Mouse (Mus musculus) midbrain, postnatal 0 days (tissue): ENCODE data around the gene Anapc15-ps. TPM values are rescaled to one million over a fixed set of nuclear protein-coding genes. Genes with fewer than 3 reads are reported as not detected.
"Not testable (repeated sequence)": the region's sequence is repeated elsewhere in the genome, so short reads cannot be mapped to it uniquely, and the experiment has no call there.

ENCODE experiments used
- ATAC-seq: fragments of 200-750 bp; cut with Nextera tagmentation; 2 replicates; pipeline ENCODE4 v1.8.0; 2017; ENCODE audit warnings: moderate number of reproducible peaks, mild to moderate bottlenecking, moderate TSS enrichment, moderate library complexity; ENCODE audit not compliant: low FRiP score
- DNase-seq: peaks from one replicate; pipeline ENCODE4 v3.0.0-alpha.2; 2015; ENCODE audit warnings: low spot score
- H3K27ac ChIP-seq: fragments of 300-500 bp; sonication (generic); 2 replicates; pipeline ENCODE4 v1.5.1; 2014; ENCODE audit warnings: low read depth, mild to moderate bottlenecking, low read length, mixed read lengths
- H3K27me3 ChIP-seq: fragments of 300-500 bp; sonication (generic); 2 replicates; pipeline ENCODE4 v1.6.1; 2014; ENCODE audit warnings: low read length, control low read depth, mixed read lengths; ENCODE audit not compliant: insufficient read depth
- H3K36me3 ChIP-seq: fragments of 300-500 bp; sonication (generic); 2 replicates; pipeline ENCODE4 v1.6.1; 2014; ENCODE audit warnings: low read length, control low read depth, mixed read lengths; ENCODE audit not compliant: insufficient read depth
- H3K4me1 ChIP-seq: fragments of 300-500 bp; sonication (generic); 2 replicates; pipeline ENCODE4 v1.6.1; 2014; ENCODE audit warnings: mild to moderate bottlenecking, control low read depth, antibody characterized with exemption, low read length, mixed read lengths; ENCODE audit not compliant: insufficient read depth
- H3K4me2 ChIP-seq: fragments of 300-500 bp; sonication (generic); 2 replicates; pipeline ENCODE4 v1.6.1; 2014; ENCODE audit warnings: low read depth, mild to moderate bottlenecking, low read length, mixed read lengths; ENCODE audit not compliant: poor library complexity, severe bottlenecking
- H3K4me3 ChIP-seq: fragments of 300-500 bp; sonication (generic); 2 replicates; pipeline ENCODE4 v1.5.1; 2014; ENCODE audit warnings: low read depth, mild to moderate bottlenecking, low read length, moderate library complexity
- H3K9ac ChIP-seq: fragments of 300-500 bp; sonication (generic); replicated peaks from 2 replicates; pipeline ENCODE4 v1.6.1; 2014; ENCODE audit warnings: mild to moderate bottlenecking, low read length, moderate library complexity, mixed read lengths; ENCODE audit not compliant: poor library complexity, severe bottlenecking
- H3K9me3 ChIP-seq: fragments of 300-500 bp; sonication (generic); 2 replicates; pipeline ENCODE4 v1.6.1; 2016; ENCODE audit warnings: low read length, control low read depth
- CTCF ChIP-seq: IDR thresholded peaks from 2 replicates; pipeline ENCODE4 v1.5.1; 2016; ENCODE audit warnings: antibody characterized with exemption, mild to moderate bottlenecking
- WGBS: fragments of 180-500 bp; shearing (Covaris S2); extraction: QIAGEN DNeasy Blood & Tissue Kit; methylation state at CpG from one replicate; pipeline ENCODE4 v1.1.7; 2014; 5-methylcytosine and 5-hydroxymethylcytosine counted together
- polyA plus RNA-seq: library from polyadenylated mRNA; unstranded; fragments of >200 nt; fragmentation: Nextera tagmentation; extraction: Ambion mirVana; gene quantifications from 2 replicates; pipeline ENCODE4 v1.2.1, GENCODE M21; 2015
- total RNA-seq: library from RNA; depleted of rRNA; stranded (reverse); fragments of >200 nt; gene quantifications from 2 replicates; pipeline ENCODE4 v1.2.3, GENCODE M21; 2014

The Anapc15-ps gene
- total and polyA plus RNA-seq, 2 experiments from 2014 or later, result not detected

DNA sequence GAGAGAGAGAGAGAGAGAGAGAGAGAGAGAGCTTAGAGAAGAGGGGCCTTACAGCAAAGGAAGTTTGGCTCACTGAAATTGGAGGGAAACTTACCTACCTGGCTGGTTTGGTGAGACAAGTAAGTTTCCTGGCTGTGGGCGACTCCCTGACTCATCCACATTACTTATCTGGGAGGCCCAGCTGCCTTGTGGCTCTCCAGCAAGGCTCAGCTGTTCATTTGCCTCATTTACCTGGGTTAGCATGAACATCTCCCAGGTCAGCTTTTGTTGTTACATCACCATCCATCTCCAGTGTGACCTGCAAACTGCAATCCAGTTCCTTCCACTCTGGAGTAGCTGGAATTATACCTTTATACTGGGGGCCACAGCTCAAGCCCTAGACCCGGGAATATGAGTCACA lies 41.7 kb downstream of the Anapc15-ps start:
- WGBS, result 67% methylated on average over 2 of the region's 2 CpGs
- H3K9me3 ChIP-seq, result no peaks in the 10 kb centered on the region
- DNase-seq (no peak), ATAC-seq (no peak)
- H3K9ac ChIP-seq, result no peak overlapping the region
- H3K4me2 ChIP-seq, result no peak overlapping the region
- TF ChIP-seq CTCF, result no peak
- H3K4me3 ChIP-seq, result no peak overlapping the region
- H3K27me3 ChIP-seq, result no peaks in the 10 kb centered on the region
- no peak overlapping the region for H3K27ac ChIP-seq
- H3K4me1 ChIP-seq, result no peaks in the 10 kb centered on the region
- no peaks in the 10 kb centered on the region for H3K36me3 ChIP-seq

DNA sequence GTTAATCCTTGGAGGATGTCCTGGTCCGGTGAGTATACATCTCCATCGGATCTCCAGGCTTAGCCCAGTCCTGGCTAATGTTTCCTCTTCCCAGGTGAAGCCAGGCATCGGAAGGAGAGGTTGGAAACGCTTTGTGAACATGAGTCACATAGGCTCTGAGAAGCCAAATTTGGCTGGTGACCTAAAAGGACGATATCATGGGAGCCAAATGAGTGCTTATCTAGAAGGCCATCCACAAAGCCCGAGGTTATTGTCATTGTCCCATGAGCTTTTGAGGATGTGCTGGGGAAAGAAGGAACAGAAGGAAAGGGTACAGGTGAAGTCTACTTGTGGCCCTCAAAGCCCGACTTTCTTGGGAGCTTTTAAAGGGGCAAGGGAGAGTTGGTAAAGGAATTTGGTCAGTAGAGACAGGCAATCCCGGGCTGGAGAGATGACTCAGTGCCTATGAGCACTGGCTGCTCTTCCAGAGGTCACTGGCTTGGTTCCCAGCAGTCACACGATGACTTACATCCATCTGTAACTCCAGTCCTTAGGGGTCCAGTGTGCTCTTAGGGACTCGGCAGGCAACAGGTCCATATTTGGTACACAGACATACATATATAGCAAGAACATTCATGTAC lies 42.4 kb downstream of the Anapc15-ps start:
- Histone ChIP-seq H3K9ac (no peak overlapping the region), H3K27me3 (no peaks in the 10 kb centered on the region), H3K27ac (no peak overlapping the region), H3K36me3 (no peaks in the 10 kb centered on the region), H3K4me1 (no peaks in the 10 kb centered on the region), H3K9me3 (no peaks in the 10 kb centered on the region), H3K4me2 (no peak overlapping the region), H3K4me3 (no peak overlapping the region)
- TF ChIP-seq CTCF, result no peak
- WGBS, result 79% methylated on average over 10 of the region's 10 CpGs
- ATAC-seq (no peak), DNase-seq (no peak)

DNA sequence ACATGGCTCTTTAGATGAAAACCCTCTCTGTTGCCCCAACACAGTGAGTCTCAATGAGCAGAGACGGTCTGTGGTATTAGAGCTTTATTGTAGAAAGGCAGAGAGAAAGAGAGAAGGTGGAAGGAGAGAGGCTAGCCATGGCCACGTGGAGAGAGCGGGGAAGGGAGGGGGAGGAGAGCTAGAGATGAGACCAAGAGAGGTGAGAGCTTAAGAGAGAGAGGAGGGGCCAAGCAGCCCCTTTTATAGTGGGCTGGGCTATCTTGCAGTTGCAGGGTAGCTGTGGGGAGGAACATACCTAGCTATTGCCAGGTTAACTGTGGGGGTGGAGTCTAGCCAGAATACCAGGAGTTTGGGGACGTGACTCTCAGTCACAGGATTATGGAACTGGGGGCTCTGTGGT lies 43.1 kb downstream of the Anapc15-ps start:
- H3K4me2 ChIP-seq, DNase-seq, H3K9ac ChIP-seq, ATAC-seq, H3K27ac ChIP-seq, H3K4me1 ChIP-seq, H3K9me3 ChIP-seq, H3K36me3 ChIP-seq, H3K27me3 ChIP-seq, H3K4me3 ChIP-seq: not testable (repeated sequence)
- WGBS, result 87% methylated on average over 4 of the region's 4 CpGs

DNA sequence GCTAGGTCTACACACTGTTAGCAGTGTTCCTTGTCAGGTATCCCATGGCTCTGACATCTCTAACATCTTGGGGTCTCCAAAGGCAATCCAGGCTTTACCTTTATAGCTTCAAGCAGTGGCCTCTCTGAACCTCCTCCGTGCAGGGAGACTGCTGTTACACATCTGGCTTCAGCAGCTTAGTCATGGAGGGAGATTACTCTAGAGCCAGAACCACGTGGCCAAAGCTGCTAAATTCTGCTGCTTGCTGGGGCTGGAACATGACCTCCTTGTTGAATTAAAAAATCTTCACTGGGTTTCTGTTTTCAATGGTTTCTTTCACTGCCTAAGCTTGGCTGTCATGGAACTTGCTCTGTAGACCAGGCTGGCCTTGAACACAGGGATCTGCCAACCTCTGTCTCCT lies 44.9 kb downstream of the Anapc15-ps start:
- H3K27me3 ChIP-seq, result no peaks in the 10 kb centered on the region
- no peak overlapping the region for H3K27ac ChIP-seq
- ATAC-seq, result no peak
- WGBS, result 56% methylated on average over 2 of the region's 2 CpGs
- H3K4me2 ChIP-seq, result no peak overlapping the region
- H3K9me3 ChIP-seq, result no peaks in the 10 kb centered on the region
- TF ChIP-seq CTCF, result no peak
- H3K9ac ChIP-seq, result no peak overlapping the region
- peaks cover 2% of the 10 kb centered on the region; the same call in 1 of the 2 replicates for H3K4me1 ChIP-seq
- H3K36me3 ChIP-seq, result no peaks in the 10 kb centered on the region
- DNase-seq, result no peak
- no peak overlapping the region for H3K4me3 ChIP-seq

DNA sequence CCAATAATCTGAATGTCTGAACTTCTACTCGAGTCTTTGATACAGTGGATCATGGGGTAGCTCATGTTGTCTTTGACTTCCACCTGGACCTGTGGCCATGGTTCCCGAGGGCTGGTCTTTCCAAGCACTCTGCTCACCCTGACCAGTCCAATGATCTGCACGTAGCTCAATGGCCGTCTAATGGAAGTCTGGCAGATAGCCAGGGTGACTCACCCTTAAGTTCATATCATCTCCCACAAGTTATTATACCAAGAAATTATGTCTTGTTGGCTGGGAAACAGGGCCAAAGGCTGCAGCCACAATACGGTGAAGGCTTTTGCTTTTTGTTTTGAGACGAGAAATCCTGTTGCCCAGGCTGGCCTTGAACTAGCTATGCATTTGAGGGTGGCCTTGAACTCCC lies 45.9 kb downstream of the Anapc15-ps start:
- H3K4me2 ChIP-seq, result no peak overlapping the region
- H3K4me3 ChIP-seq, result no peak overlapping the region
- H3K27me3 ChIP-seq, result no peaks in the 10 kb centered on the region
- H3K36me3 ChIP-seq, result no peaks in the 10 kb centered on the region
- no peak for ATAC-seq
- H3K4me1 ChIP-seq, result peaks cover 2% of the 10 kb centered on the region; the same call in 1 of the 2 replicates
- H3K9me3 ChIP-seq, result no peaks in the 10 kb centered on the region
- no peak for DNase-seq
- no peak overlapping the region for H3K9ac ChIP-seq
- no peak for TF ChIP-seq CTCF
- no peak overlapping the region for H3K27ac ChIP-seq
- 96% methylated on average over 6 of the region's 6 CpGs for WGBS

DNA sequence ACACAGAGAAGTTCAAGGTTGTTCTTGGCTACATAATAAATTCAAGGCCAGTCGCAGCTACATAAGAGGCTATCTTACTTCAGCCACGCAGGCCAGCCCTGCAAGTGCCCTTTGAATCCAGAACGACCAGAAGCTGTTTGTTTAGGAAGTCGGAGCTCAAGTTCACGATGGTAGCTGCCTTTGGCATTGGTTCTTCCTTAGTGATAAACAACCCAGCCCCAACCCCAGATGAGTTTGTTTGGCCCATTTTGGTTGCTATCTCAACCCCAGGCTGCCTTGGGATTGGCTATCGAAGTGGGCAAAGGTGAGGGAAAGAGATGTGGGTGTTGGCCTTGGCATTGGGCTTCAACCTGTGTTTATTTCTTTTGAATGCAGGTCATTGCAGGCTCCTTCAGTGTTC lies 48.0 kb downstream of the Anapc15-ps start:
- Histone ChIP-seq H3K4me2 (no peak overlapping the region), H3K27ac (no peak overlapping the region), H3K27me3 (no peaks in the 10 kb centered on the region), H3K36me3 (no peaks in the 10 kb centered on the region), H3K4me1 (peaks cover 2% of the 10 kb centered on the region; the same call in 1 of the 2 replicates), H3K9me3 (no peaks in the 10 kb centered on the region), H3K9ac (no peak overlapping the region), H3K4me3 (no peak overlapping the region)
- no peak for TF ChIP-seq CTCF
- ATAC-seq (no peak), DNase-seq (no peak)
- 90% methylated on average over 6 of the region's 6 CpGs for WGBS
